Mouse (Mus musculus) ovary, postnatal 36 days (tissue): ENCODE measurements around the gene Epn1.

Experiments used
- DNase-seq: peaks from one replicate; pipeline ENCODE4 v3.0.0; 2022; ENCODE audit warnings: low spot score, mixed read lengths

The Epn1 gene

DNA sequence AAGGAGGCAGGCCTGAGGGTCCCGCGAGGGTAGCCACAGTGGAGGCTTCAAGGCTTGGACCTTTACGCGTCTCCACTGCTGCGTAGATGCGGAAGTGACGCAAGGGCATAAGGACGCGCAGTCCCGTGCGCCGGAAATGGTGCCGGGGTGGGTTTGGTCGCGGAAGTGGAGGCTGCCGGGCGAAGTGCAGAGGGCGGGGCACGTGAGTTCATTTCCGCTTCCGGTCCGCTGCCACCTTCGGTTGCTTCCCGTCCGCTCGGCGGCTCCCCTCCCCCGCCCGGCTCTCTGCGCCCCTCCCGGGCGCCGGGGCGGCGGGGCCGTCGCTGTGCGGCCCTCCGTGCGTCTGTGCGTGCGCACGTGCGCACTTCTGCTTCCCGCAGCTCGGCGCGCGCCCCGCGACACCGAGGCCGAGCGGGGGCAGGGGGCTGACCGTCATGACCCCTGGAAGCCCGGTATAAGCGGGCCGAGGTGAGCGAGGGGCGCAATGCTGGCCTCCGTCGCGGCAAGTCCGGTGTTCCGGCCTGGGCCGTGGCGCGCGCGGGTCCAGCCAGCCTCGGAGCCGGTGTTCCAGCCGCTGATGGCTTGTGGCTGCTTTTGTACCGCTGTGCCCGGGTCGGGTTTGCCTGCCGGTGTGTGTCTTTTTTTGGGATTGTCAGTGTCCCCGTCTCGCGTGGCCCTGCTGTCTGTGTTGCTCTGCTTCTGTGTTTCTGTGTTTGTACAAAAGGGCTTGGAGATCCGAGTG is at the start of gene Epn1:
Gene Epn1 (plus strand): TSS at position 226 of the 742 bp plus-strand sequence.
- peak; percentile 94 for DNase-seq

DNA sequence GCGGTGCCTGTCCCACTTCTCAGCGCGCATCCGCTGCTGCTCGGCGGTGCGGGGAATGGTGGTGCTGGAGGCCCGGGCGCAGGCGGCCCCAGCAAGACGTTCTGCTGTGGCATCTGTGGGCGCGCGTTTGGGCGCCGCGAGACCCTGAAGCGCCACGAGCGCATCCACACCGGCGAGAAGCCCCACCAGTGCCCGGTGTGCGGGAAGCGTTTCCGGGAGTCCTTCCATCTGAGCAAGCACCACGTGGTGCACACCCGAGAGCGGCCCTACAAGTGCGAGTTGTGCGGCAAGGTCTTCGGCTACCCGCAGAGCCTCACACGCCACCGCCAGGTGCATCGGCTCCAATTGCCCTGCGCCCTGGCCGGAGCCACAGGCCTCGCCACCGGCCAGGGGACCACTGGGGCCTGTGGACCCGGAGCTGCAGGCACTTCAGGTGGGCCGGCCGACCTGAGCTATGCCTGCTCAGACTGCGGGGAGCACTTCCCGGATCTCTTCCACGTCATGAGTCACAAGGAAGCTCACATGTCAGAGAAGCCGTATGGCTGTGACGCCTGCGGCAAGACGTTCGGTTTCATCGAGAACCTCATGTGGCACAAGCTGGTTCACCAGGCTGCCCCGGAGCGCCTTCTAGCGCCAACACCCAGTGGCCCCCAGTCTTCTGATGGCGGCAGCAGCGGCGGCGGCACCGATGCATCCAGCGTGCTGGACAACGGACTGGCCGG is 49.3 kb upstream of the Epn1 start:
- DNase-seq = no peak

DNA sequence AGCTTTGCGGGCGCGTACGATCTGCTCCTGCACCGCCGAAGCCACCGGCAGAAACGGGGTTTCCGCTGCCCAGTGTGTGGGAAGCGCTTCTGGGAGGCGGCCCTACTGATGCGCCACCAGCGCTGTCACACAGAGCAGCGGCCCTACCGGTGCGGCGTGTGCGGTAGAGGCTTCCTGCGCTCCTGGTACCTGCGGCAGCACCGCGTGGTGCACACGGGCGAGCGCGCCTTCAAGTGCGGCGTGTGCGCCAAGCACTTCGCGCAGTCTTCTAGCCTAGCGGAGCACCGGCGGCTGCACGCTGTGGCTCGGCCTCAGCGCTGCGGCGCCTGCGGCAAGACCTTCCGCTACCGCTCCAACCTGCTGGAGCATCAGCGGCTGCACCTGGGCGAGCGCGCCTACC is 48.5 kb upstream of the Epn1 start:
- DNase-seq = no peak

DNA sequence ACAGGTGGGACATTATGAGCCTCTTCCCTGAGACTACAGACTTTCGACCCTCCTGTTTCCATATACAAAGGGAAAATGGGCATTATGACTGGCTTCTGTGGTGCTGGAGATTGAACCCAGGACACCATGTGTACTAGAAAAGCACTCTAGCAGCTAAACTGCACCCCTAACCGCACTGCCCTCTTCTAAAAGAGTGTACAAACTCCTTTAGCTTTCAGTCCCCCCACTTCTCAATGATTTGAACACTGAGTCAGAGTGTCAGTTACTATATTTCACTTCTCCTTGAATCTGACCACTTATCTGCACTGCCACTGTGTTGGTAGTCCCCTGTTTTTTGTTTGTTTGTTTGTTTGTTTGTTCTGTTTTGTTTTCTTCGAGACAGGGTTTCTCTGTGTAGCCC is 46.2 kb upstream of the Epn1 start, which contains the start of gene 4632433K11Rik:
Gene 4632433K11Rik (plus strand): TSS at position 301 of the 400 bp plus-strand sequence.
- no peak for DNase-seq

DNA sequence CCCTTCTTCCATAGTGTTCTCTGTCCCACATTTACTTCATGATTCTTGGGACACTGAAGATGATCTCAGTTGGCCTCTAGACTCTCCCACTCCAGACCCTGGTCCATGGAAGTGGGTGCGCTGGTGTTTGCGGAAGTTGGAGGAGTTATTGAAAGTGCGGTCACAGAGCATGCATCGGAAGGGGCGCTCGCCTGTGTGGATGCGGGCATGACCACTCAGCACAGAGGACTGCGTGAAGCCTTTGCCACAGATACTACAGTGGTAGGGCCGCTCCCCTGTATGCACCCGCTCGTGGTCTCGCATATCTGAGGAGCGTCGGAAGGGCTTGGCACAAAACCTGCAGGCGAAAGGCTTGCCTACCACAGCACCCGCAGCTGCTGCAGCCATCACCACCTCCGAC is 44.4 kb upstream of the Epn1 start:
- DNase-seq = no peak

DNA sequence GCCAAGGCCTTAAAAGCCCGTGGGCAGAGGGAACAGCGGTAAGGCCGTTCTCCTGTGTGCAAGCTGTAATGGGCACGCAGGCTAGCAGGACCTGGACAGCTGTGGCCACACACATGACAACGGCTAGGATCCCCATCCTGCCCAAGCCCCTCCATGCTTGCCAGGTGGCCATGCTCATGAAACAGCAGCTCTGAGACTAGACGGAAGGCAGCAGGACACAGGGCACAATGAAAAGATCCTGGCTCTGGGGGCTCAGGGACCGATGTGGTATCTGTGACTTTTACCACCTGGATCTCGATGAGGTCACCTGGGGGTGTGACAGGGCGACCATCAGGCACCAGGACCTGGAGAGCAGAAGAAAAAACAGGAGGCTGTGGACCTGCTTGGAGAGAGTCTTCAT is 43.9 kb upstream of the Epn1 start:
- DNase-seq = no peak

DNA sequence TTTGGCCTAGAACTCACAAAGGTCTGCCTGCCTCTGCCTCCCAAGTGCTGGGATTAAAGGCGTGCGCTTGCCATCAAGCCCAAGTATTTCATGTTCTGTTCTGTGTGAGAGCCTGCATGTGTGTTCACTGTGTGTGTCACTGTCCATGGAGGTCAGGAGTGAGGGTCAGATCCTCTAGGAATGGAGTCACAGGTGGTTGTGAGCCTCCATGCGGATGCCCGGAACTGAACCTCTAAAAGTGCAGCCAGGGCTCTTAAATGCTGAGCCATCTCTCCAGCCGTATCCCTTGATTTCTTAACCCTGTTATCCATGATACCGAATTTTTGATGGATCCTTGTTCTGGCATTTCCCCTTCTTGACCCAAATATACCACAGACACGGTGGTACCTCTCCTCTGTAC is 43.0 kb upstream of the Epn1 start:
- no peak for DNase-seq

DNA sequence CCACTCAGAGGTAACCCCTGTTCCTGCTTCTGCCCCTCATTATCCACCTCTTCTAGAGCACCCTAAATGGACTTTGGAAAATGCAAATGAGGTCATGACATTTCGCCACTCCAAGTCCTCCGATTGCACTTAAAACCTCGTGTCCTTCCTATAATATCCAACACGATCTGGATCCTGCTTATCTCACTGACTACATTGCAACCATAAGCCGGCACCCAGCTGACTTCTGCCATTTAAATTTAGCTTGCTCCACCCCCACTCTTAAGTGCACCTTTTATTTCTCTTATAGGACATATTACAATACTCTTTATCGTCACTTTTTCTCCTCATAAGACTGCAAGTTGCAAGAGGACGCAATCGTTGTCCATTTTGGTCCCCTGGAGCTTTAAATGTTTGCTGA is 42.6 kb upstream of the Epn1 start:
- DNase-seq = no peak

DNA sequence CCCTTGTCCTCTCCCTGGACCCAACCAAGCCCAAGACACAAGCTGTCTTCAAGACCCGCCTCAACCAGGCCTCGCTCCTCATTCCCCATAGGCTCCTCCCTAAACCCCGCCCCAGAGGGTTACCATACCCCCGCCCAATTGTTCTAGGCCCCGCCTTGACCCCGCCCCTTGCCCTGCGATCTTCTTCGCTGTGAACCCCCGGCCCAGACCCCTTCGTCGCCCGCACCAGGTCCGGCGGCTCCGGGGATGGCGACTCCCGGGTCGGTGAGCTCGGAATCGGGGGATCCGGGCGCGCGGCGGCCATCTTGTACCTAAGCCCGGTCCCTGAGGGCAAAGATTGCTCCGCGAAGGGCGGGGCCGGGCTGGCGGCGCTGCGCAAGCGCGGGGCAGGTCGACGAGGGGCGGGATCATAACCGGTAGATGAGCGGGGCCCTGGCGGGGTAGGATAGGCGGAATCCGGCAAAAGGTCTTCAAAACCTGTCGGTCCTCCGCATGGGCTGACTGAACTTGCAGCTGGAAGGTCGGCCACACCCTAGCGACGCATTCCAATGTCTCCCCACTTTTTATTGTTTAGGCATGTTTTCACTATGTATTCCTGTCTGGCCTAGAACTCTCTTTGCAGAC is 41.8 kb upstream of the Epn1 start, which contains the start of gene Zfp784:
Gene Zfp784 (minus strand): TSS at position 338 of the 624 bp plus-strand sequence.
- DNase-seq = peak; percentile 94

DNA sequence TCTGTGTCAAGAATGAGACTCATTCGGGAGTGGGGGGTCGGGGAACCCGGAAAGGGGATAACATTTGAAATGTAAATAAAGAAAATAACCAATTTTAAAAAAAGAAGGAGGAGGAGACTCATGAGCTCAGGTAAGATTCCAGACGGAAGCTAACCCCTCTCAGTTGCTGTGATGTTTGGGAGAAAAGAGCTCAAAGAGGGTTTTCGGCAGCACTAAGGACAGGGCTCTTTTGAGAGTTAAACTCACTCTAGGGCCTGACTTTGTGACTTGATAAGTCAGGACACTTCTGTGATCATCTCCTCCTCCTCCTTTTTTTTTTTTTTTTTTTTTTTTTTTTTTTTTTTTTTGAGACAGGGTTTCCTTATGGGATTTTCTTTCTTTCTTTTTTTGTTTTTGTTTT is 41.1 kb upstream of the Epn1 start:
- DNase-seq = no peak

DNA sequence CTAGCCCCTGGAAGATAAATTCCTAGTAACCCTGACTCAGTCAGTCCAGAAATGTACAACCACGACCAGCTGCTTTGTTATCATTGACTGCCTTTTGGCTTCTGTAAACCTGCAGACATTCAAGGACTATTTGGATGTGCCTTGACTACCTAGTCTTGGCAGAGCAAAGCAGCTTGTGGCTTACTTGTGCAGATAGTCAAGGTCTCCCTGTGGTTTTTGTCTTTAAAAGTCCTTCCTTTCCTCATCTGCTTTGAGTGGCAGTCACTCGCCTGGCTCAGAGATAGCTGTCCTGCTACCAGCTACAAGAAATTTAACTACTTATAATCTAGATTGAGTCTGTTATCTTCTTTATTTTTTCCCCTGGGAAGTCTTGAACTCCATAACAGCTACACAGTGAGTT is 35.1 kb upstream of the Epn1 start:
- no peak for DNase-seq

DNA sequence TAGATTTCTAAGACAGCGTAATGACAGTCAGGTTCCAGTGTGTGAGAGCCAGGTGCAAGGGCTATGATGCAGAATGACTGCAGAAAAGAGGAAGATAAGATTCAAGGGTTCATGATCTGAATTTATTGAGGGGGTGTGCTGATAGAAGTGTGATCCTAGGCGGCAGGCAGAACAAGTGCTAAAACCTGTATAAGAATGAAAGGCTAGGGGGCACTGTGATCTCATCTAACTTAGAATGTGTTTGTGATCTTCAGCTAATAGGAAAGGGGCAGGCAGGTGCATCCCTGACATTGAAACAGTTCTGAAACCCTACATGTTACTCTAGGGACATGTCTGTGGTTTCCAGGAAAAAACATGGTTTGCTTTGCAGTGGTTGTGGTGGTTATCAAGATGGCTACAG is 33.9 kb upstream of the Epn1 start:
- no peak for DNase-seq

DNA sequence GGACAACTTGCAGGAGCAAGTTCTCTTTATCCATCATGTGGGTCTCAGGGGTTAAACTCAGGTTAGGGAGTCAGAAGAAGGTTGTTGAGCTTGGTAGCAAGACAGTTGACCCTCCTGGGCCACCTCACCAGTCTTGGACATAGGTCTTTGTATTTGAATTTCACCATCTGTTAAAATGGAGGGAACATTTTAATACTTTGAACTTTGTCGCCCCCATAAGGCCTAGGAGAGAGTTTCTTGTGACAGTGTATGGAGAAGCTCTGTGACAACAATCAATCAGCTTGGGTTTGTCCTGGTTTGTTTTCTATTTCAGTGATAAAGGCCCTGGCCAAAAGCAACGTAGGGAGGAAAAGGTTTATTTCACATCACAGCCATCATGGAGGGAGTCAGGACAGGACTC is 32.7 kb upstream of the Epn1 start:
- no peak for DNase-seq

DNA sequence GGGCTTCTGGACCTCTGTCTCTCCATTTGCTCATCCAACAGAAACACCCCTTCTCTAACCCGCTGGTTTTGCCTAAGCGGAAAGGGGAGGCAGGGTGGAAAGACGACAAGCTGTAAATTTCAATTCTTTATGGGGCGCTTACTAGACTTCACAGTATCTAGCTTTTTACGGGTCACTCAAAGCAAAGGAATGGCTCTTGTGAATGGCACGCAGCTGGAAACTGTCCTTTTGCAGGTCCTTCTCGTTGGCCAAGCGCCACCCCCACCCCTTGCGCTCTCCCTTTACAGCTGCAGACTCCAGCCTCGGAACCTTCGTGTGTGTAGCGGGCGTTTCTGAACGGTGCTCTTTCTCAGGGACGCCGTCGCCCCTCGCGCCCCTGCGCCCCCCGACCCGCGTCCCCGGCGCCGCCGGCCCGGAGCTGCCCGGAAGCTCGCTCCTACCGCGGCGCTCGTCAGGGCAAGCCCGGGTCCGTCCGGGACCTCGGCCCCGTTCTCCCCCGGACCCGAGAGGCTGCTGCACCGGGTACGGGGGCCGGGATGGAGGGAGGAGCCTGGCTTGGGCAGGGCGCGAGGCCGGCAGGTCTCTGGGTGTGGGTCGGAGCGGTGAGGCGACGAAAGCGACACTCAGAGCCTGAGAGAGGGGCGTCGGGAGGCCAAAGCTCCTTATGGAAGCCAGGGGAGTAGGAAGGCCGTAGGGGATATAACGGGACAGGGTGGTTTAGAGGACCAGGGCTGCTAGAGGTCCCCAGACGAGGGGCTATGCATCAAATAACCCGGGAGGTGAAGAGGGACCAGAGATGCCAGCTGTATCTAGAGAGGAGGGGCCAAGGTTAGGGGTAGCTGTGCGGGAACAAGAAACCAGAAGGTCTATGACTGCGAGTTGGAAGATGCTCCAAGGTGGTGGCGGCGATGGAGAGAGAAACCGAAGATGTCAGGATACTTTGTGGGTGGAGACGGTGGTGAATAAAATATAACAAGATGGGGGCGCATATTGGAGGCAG is 28.5 kb upstream of the Epn1 start, which contains the start of gene Zfp580:
Gene Zfp580 (plus strand): TSS at position 346 of the 1,000 bp plus-strand sequence.
- peak; percentile 78 for DNase-seq

DNA sequence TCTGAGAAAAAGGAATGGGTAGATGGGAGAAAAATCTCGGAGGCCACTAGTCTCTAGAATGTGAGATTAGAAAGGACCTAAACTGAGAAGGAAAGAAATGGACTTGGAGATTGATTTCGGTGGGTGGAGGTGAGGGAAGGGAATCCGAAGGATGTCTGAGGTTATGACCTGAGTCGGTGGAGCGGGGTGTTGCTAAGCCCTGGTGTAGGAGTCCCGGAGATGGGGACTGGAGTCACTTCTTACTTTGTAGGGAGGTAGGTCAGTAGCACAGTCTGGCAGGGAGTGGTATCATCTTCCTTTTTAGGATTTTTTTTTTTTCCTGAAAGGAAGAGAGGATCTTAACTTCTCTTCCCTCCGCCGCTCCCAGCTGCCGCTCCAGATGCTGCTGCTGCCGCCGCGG is 27.6 kb upstream of the Epn1 start:
- DNase-seq = no peak

DNA sequence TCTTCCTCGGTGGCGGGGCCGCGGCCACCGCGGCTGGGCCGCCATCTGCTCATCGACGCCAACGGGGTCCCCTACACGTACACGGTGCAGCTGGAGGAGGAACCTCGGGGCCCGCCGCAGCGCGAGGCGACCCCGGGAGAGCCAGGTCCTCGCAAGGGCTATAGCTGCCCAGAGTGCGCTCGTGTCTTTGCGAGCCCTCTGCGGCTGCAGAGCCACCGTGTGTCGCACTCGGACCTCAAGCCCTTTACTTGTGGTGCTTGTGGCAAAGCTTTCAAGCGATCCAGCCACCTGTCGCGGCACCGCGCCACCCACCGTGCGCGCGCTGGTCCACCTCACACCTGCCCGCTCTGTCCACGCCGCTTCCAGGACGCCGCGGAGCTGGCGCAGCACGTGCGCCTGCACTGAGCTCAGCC is 27.1 kb upstream of the Epn1 start:
- DNase-seq = no peak

DNA sequence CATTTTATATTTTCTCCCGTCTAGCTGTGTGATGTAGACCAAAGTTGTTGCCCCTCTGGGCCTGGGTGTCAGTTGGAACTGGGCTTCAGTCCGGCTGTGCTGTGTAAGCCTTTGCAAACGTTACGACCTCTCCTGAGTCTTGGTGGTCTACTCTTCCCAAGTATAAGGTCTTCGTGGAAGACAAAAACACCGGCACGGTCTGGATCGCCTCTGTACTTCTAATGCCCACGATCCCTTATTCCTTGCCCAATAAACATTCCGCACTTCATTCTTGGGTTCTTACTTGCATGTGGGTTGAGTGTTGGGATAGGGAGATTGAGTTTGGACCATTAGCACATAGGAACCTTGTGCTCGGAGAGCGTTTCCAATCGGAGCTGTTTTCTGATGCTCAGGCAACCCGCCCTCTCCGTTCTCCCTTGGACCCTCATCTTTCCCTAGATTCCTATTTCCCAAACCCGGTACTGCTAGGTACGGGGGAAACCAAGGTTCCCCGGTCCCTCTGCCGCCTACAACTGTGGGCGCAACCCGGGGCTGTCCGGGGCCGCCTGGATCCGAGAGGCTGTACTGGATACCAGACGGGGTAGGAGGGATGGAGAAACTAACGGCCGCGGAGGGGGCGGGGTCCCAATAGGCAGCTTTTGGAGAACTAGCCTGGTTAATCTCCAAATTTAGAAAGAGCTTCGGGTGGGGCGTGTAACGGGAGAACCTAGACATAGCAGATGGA is 26.4 kb upstream of the Epn1 start:
- DNase-seq = no peak

DNA sequence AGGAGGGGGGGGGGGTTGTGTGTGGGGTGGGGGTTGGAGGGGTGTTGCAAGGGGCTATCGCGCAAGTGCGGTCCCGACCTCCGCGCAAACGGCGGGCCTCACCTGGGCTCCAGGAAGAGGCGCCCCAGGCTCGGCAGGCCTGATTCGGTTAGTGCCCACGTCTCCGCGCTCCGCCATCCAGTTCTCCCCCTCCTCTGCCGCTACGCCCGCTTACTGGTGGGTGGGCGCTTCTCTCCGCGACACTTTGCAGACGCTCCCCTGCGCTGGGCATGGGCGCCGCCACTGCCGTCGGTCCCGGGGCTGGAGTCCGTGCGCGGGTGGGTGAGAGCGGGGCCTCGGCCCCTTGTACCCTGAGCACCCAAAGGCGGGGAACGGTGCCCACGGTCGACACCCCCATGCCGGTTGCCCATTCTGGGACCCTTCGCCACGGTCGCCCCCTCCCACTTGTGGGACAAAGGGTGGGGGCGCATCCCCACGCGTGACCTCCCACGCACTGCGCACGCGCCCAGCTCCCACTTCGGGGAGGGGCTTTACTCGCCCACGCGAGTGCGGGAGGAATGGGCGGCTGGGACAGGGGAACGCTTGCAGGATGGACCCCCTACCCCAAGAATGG is 23.3 kb upstream of the Epn1 start:
- no peak for DNase-seq

DNA sequence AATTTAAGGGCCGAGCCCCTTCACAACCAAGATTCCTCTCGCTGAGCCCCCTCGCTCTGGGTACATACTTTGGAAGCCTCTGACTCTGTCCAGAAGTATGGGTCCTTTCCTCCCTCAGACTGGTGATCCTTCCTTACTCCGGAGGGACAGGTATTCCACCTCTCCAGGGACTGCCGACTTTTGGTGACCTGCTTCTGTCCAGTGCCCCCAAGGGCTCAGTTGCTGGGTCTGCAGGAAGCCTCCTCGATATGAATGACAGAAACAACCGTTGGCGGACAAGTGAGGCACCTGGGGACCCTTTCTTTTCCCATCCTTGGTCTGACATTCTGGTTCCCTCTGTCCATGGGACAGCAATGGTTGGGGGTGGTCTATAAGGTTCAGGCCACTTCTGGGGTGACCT is 22.7 kb upstream of the Epn1 start:
- no peak for DNase-seq

DNA sequence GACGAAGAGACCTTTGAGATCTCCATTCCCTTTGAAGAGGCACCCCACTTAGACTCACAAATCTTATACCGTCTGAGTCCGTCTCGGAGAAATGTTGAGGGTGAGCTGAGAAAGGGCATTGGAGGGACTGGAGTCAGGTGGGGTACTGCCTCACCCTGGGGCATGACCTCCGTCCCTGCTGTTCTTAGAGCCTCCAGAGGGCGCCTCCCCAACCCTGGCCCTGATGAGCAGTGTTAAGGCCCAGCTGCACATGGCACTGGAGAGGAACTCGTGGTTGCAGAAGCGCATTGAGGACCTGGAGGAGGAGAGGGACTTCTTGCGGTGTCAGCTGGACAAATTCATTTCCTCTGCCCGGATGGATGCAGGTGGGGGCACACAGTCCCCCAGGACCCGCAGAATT is 22.2 kb upstream of the Epn1 start:
- DNase-seq = no peak

DNA sequence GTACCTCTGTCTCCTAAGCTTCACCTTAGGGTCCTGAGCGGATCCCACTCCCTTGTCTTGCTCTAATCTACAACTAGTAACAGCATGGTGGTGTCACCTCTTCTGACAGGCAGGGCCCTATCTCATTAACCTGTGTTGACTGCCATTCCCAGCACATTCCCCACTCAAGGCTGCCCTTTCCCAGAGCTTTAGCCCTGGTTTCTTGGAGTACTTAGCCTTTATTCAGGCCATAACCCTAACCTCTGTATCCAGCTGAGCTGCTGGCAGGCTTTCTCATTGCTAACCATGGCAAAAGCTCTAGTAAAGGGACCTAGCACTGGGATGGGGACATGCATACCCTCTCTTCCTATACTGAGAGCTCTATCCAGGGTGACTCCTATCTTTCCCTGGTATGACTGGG is 21.4 kb upstream of the Epn1 start:
- DNase-seq = no peak
